Mouse (Mus musculus): ENCODE data around the gene Arhgap42. TPM values are rescaled to one million over a fixed set of nuclear protein-coding genes. Genes with fewer than 3 reads are reported as not detected.

Gene Arhgap42
- total and polyA plus RNA-seq, 2 experiments from 2014 or later, result 11.2 to 11.3 TPM

DNA sequence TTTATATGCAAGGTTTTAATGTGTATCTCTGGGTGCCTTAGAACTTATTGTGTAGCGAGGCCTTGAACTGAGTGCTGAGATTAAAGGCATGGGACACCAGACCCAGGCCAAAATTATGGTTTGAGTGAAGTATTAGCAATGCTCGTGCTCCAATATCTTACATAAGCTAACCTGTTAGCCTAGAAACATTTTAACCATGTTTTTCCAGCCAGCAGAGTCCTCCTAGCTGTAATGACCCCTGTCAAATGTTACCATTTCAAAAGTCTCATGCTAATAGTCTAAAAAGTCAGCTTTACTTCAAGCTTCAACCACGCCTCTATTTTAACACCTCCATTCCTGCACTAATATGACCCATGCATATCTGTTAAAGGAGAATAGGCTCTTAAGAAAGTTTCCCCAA lies 84.3 kb downstream of the Arhgap42 start:
- no peak overlapping the region for H3K9ac ChIP-seq (replicated peaks; ENCODE audit: low read length, poor library complexity, severe bottlenecking)
- no peak overlapping the region for H3K4me2 ChIP-seq (ENCODE audit: low read depth, low read length, poor library complexity, severe bottlenecking)
- no peaks in the 10 kb centered on the region for H3K4me1 ChIP-seq (ENCODE audit: insufficient read depth, low read length)
- DNase-seq (ENCODE audit: low spot score) (no peak), ATAC-seq (ENCODE audit: low FRiP score) (no peak)
- no peaks in the 10 kb centered on the region for H3K9me3 ChIP-seq (ENCODE audit: low read length)
- TF ChIP-seq CTCF (IDR thresholded peaks at IDR 0.05), result no peak
- H3K27me3 ChIP-seq (ENCODE audit: insufficient read depth, low read length), result no peaks in the 10 kb centered on the region
- no peaks in the 10 kb centered on the region for H3K36me3 ChIP-seq (ENCODE audit: insufficient read depth, low read length)
- WGBS, result 98% methylated on average over 3 of the region's 3 CpGs
- H3K27ac ChIP-seq (ENCODE audit: low read depth, low read length), result no peak overlapping the region
- no peak overlapping the region for H3K4me3 ChIP-seq (ENCODE audit: low read depth, low read length)

DNA sequence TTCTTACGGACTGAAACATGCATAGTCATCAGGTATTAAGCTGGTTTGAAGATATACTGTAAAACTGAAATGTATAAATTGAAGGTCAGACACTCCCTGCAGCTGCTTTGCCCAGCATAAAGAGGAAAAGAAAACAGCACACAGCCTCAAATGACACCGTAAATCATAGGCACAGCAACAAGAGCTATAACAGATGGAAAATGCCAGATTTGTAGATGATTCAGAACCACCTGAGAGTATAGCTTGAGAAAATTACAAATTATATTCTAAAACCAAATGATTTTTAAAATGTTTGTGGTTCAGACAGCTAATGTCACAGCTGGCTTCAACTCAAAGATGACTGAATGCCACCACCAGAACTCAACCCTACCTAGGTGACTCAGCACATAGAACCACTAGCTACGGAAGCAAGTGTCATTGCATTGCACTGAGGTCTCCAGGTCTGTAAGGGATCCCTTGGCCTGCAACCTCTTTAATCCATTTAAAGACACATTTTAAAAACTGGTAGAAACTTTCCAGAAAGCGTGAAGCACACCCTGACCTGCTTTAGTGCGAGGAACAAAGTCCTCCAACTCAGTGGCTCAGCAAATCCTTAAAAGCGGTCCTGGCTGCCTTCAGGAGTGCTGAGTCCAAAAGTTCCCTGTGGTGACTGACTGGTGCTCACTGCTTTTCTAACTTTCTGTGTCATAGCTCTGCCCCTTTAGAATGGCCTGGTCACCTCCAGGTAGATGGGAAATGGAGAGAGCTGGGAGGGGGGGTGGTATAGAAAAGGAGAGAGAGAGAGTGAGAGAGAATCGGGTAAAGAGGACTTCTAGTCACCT lies 94.4 kb downstream of the Arhgap42 start:
- no peaks in the 10 kb centered on the region for H3K27me3 ChIP-seq (ENCODE audit: insufficient read depth, low read length)
- no peak for DNase-seq (ENCODE audit: low spot score)
- H3K4me2 ChIP-seq (ENCODE audit: low read depth, low read length, poor library complexity, severe bottlenecking), result no peak overlapping the region
- no peak for TF ChIP-seq CTCF (IDR thresholded peaks at IDR 0.05)
- no peak overlapping the region for H3K9ac ChIP-seq (replicated peaks; ENCODE audit: low read length, poor library complexity, severe bottlenecking)
- no peak for ATAC-seq (ENCODE audit: low FRiP score)
- H3K9me3 ChIP-seq (ENCODE audit: low read length), result no peaks in the 10 kb centered on the region
- H3K4me3 ChIP-seq (ENCODE audit: low read depth, low read length), result no peak overlapping the region
- no peaks in the 10 kb centered on the region for H3K36me3 ChIP-seq (ENCODE audit: insufficient read depth, low read length)
- no peaks in the 10 kb centered on the region for H3K4me1 ChIP-seq (ENCODE audit: insufficient read depth, low read length)
- WGBS, result 92% methylated on average over 7 of the region's 7 CpGs
- no peak overlapping the region for H3K27ac ChIP-seq (ENCODE audit: low read depth, low read length)

DNA sequence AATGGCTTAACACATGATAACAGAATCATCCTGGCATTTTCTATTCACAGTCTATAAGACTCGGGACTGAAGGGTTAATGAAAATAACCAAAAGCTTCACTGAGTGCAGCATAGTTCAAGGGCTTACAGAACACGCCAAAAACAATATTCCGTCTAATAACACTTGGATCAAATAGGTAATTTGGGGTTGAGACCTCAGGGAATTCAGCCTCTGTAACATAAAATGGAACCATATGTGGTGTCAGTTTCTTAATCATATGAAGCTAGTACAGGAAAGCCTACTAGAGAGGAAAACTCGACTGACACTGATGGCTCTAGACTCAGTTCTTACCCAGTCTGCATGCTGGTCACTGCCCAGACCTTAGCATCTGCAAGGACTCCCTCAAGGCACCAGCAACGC lies 95.8 kb downstream of the Arhgap42 start:
- no peaks in the 10 kb centered on the region for H3K27me3 ChIP-seq (ENCODE audit: insufficient read depth, low read length)
- no peak overlapping the region for H3K4me2 ChIP-seq (ENCODE audit: low read depth, low read length, poor library complexity, severe bottlenecking)
- ATAC-seq (ENCODE audit: low FRiP score), result no peak
- no peak for DNase-seq (ENCODE audit: low spot score)
- no peak for TF ChIP-seq CTCF (IDR thresholded peaks at IDR 0.05)
- 70% methylated on average over 5 of the region's 5 CpGs for WGBS
- no peaks in the 10 kb centered on the region for H3K9me3 ChIP-seq (ENCODE audit: low read length)
- no peak overlapping the region for H3K27ac ChIP-seq (ENCODE audit: low read depth, low read length)
- H3K36me3 ChIP-seq (ENCODE audit: insufficient read depth, low read length), result no peaks in the 10 kb centered on the region
- H3K4me3 ChIP-seq (ENCODE audit: low read depth, low read length), result no peak overlapping the region
- no peaks in the 10 kb centered on the region for H3K4me1 ChIP-seq (ENCODE audit: insufficient read depth, low read length)
- no peak overlapping the region for H3K9ac ChIP-seq (replicated peaks; ENCODE audit: low read length, poor library complexity, severe bottlenecking)

DNA sequence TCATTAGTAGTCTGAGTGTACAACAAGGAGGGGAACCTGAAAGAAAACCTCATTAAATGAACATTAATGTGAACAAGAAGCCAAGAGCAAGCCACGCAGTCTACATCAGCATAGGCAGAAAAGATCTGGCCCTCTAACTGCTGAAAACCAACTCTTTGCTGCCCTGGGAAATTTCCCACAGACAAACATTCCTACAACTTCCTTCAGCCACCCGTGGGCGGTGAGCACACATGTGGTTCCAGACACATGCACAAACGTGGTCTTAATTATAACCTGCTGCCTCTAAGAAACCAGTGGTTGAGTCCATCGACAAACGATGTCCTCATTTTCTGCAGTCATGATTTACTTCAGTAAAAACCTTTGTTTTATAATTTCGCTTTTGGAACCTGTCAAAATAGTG lies 96.3 kb downstream of the Arhgap42 start:
- WGBS, result 78% methylated on average over 7 of the region's 7 CpGs
- no peak for ATAC-seq (ENCODE audit: low FRiP score)
- Histone ChIP-seq H3K4me1 (ENCODE audit: insufficient read depth, low read length) (no peaks in the 10 kb centered on the region), H3K4me2 (ENCODE audit: low read depth, low read length, poor library complexity, severe bottlenecking) (no peak overlapping the region), H3K27ac (ENCODE audit: low read depth, low read length) (no peak overlapping the region), H3K4me3 (ENCODE audit: low read depth, low read length) (no peak overlapping the region), H3K9ac (replicated peaks; ENCODE audit: low read length, poor library complexity, severe bottlenecking) (no peak overlapping the region), H3K9me3 (ENCODE audit: low read length) (no peaks in the 10 kb centered on the region), H3K27me3 (ENCODE audit: insufficient read depth, low read length) (no peaks in the 10 kb centered on the region), H3K36me3 (ENCODE audit: insufficient read depth, low read length) (no peaks in the 10 kb centered on the region)
- DNase-seq (ENCODE audit: low spot score), result no peak
- TF ChIP-seq CTCF (IDR thresholded peaks at IDR 0.05), result no peak

DNA sequence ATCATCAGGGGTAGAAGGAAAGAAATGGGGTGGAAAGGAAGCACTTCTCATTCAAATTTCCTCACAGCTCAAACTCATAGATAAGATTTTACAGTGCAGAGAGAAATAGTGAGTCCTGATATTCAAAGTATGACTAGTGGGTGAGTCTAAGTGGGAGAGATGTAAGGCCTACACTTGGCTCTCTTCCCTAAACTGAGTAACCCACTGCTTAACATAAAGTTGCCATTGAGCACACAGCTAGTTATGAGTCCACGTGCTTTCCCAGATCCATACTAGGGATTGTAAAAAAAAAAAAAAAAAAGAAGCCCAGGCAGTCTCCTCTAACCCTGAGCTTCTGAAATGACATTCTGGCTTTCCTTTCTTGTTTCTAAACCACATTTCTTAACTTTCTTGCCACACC lies 96.8 kb downstream of the Arhgap42 start:
- H3K4me3 ChIP-seq (ENCODE audit: low read depth, low read length), result no peak overlapping the region
- H3K27me3 ChIP-seq (ENCODE audit: insufficient read depth, low read length), result no peaks in the 10 kb centered on the region
- no peak overlapping the region for H3K4me2 ChIP-seq (ENCODE audit: low read depth, low read length, poor library complexity, severe bottlenecking)
- TF ChIP-seq CTCF (IDR thresholded peaks at IDR 0.05), result no peak
- ATAC-seq (ENCODE audit: low FRiP score), result no peak
- no peaks in the 10 kb centered on the region for H3K4me1 ChIP-seq (ENCODE audit: insufficient read depth, low read length)
- no peaks in the 10 kb centered on the region for H3K9me3 ChIP-seq (ENCODE audit: low read length)
- no peak overlapping the region for H3K9ac ChIP-seq (replicated peaks; ENCODE audit: low read length, poor library complexity, severe bottlenecking)
- WGBS, result 59% methylated on average over 1 of the region's 1 CpGs
- no peaks in the 10 kb centered on the region for H3K36me3 ChIP-seq (ENCODE audit: insufficient read depth, low read length)
- H3K27ac ChIP-seq (ENCODE audit: low read depth, low read length), result no peak overlapping the region
- no peak for DNase-seq (ENCODE audit: low spot score)

DNA sequence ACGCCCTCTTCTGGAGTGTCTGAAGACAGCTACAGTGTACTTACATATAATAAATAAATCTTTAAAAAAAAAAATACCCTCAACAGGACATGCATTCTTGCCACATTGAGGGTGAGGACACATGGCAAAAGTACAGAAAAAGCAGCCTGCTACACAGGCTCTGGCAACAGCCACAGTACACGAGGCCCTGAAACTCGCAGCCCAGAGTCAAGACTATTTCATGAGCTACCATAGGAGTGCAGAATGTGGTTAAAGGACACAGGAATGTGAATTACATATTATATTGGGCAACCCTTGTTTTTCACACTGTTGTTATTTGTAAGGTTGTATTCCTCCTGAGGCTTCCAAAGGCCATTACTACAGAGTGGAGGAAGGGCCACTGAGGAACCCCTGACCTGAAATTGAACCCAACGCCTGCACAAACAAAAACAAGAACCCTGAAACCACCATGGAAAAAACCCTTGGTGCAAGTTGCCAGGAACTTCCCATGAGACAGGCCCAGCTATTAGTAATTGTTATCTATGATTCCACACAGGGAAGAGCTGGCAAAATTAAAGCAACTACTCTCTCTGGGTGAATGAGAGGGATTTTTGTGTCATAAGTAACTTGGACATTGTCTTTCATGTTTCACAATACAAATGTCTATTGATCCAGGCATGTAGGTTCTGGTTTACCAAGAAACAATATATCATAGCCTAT lies 109.8 kb downstream of the Arhgap42 start:
- TF ChIP-seq CTCF (IDR thresholded peaks at IDR 0.05), result no peak
- no peak for DNase-seq (ENCODE audit: low spot score)
- Histone ChIP-seq H3K27ac (ENCODE audit: low read depth, low read length) (no peak overlapping the region), H3K27me3 (ENCODE audit: insufficient read depth, low read length) (no peaks in the 10 kb centered on the region), H3K4me1 (ENCODE audit: insufficient read depth, low read length) (no peaks in the 10 kb centered on the region), H3K4me3 (ENCODE audit: low read depth, low read length) (no peak overlapping the region), H3K4me2 (ENCODE audit: low read depth, low read length, poor library complexity, severe bottlenecking) (no peak overlapping the region), H3K9ac (replicated peaks; ENCODE audit: low read length, poor library complexity, severe bottlenecking) (no peak overlapping the region), H3K9me3 (ENCODE audit: low read length) (no peaks in the 10 kb centered on the region), H3K36me3 (ENCODE audit: insufficient read depth, low read length) (no peaks in the 10 kb centered on the region)
- 90% methylated on average over 4 of the region's 4 CpGs for WGBS
- no peak for ATAC-seq (ENCODE audit: low FRiP score)
